Mouse (Mus musculus) kidney, adult 8-10 months (tissue): ENCODE measurements at regions not wholly inside any gene's neighbourhood (a gene's known extent, or its start where the extent isn't known, plus 50 kb on each side); places are given as distances from the start of the nearest gene placed in this dataset.

Experiments used
- DNase-seq, 2 experiments: peaks; one replicate each; pipeline ENCODE4 v3.0.0; 2022

DNA sequence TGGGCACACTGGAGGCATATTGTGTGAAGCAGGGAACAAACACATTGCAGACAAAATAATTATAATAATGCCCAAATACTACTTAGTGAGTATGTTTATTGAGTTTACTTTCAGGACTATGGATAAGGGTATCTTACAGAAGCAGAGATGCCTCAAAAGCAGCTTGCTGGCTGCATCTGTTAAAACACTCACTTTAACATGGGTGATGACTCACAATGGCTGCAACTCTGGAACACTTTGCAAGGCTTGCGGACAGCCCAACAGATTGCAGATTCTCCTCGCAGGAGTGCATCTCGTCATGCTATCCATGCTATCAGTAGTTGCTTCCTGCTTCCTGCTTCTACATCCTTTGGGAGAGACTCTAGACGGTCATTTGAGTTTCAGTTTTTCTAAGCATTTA, 373.2 kb upstream of the Arpp21 start:
- no peak for DNase-seq

DNA sequence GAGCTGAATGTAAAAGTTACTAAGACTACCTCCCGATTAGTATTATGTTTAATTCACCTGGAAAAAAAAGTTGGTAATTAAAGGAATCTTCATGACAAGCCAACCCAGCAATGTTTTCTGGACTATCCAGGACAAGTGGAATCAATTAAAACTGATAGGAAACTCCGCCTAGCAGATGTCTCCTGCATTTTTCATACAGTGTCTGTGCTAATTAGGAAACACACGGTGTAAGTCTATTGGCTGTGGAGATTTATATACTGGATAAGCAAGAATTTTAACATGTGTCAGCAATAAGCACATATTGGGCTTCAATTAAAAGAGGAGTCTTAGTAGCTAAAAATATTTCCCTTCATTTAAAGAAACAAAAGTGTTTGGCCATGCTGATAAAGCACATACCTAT, 371.5 kb upstream of the Arpp21 start:
- DNase-seq = no peak

DNA sequence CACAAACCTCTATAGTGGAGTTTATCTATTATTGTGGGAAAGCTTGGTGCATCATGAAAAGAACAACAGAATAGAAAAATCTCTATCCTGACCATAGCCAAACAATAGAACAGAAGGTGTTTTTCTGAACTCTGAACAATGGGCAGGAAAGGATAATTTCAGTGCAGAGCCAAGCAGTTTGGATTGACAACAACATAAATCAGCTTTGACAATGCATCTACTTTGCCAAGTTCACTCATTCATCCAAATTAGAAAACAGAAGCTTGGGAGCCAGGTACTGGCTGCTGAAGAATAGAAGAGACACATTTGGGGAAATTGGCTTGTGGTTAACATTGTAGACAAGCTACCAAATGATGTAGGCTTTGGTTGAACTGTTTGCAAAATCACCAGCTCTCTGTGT, 360.0 kb upstream of the Arpp21 start:
- DNase-seq = no peak

DNA sequence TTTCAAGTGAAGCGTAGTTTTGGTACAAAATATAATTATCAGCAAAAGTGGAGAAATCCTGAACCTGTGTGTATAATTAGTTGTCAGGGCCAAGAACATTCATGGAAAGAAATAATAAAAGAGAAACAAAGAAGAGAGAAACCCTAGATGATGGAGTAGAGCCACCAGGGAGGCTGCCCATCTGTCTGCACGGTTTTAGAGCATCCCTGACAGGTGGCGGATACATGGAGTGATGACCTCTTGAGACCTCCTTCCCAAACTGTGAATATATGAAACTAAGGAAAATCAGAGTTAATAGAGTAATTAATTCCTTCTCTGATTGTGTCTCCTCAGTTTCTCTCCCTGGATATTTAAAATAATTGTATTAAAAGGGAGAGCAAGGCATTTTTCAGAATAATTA, 354.5 kb upstream of the Arpp21 start:
- no peak for DNase-seq

DNA sequence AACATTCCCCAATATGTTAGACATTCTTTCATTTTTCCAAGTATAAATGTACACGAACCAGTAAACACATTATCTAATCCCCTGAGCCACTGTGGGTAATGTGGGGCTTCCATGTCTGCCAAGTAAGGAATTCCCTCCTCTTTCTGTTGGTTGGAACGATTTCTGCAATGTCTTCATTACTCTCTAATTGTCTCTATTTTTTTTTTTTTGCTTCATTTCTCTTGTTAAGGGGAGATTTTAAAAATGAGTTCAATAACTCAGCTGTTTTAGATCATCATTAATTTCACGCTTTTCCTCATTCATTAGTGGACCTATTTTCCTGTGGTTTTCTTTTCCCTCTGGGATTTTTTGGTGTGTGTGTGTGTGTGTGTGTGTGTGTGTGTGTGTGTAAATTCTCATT, 337.6 kb upstream of the Arpp21 start:
- DNase-seq = no peak

DNA sequence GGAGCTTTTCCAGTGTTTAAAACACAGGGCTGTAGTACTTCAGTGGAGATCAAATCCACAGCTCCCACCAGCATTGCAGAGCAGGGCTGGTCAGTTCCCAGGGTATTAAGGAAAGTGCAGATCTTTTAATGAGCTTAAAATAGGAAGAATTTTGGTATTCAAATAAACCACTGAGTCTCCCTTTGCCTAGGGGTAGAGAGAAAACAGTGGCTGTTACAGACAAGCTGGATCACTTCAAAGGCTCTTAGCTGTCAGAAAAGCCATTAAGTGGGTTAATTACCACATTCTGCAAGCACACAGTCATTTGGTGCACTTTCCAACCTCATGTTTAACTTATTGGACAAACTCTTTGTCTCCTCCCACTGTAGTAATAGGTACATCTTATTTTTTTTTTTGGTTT, 325.6 kb upstream of the Arpp21 start:
- DNase-seq = no peak

DNA sequence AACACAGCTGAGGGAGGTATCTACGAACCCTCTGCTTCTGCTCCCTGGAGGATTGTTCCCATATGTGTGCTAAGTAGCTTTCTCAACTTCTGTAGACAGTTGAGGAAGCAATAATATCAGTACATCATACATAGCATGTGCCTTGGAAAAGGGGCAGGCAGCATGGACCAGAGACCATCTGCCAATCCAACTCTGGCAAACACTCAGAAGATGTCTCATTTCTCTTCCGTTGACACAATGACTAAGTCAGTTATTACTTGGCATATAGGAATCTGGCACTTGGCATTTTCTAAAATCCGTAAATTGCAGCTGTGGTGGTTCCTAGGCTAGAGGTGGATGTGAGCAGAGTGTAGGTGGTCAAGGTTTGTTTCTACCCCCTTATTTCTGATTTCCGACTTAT, 324.5 kb upstream of the Arpp21 start:
- no peak for DNase-seq

DNA sequence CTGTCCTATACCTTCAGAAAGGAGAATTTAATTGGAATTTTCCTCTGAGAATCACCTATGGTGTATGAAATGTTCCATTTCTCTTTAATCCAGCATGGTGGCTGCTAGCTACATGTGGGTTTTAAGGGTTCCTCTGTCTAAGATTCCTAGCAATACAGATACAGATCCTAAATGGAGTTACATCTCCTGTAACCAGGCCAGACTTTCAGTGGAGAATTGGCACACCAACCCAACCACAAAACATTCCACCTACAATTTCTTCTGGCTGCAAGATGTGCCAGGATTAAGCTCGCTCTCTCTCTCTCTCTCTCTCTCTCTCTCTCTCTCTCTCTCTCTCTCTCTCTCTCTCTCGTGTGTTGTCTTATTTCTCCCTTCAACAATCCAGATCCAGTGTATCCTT, 302.2 kb upstream of the Arpp21 start:
- DNase-seq = no peak

DNA sequence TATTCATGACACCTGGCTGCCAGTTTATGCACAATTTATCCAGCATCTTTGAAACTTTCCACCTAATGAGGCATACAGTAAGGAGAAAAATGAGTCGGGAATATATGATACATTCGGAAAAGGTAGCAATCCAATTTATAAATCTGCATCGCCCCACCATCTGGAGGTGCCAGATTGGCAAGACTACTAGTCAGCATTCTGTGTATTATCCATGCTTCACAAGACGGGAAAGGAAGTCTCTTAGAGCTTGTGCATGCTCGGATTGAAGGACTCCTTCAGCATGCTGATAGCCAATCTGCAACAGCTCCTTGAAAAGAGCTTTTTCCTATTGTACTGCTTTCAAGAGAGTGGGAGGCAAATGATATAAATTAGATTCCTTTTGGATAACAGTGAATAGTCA, 289.6 kb upstream of the Arpp21 start:
- no peak for DNase-seq

DNA sequence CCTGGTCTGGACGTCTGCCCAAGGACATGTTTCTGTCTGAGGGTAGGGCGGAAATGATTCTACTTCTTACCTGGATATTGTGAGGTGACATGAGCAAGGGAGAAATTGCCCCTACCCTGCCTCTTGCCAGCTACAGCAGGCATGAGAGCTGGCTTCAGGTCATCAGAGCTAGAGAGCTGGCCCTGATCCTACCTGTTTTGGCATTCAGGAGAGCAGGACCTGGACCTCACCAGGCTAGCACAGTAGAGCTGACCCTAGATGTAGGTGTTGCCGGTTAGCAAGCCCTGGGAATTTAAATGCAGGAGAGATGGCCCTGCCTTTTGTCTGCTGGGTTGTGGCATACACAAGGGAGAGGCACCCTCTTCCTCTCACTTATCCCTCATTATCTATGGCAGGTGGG, 287.5 kb upstream of the Arpp21 start:
- no peak for DNase-seq

DNA sequence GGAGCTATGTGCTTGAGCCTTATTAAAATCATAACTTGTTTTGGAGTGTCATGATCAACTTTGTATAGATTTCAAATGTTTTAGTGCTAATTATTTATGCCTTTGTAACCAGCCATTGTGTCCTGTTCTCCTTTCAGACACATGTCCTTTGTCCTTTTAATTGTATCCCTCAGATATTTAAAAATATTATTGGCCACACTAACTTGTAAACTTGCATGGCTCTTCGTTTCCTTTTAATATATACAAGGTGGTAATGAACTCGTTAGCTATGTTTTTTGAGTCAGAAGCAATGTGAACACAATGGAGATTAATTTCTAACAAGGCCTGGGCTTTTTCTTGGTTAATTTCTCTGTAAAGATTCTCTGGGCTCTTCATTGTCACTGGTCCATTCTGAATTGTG, 275.0 kb upstream of the Arpp21 start:
- DNase-seq = no peak

DNA sequence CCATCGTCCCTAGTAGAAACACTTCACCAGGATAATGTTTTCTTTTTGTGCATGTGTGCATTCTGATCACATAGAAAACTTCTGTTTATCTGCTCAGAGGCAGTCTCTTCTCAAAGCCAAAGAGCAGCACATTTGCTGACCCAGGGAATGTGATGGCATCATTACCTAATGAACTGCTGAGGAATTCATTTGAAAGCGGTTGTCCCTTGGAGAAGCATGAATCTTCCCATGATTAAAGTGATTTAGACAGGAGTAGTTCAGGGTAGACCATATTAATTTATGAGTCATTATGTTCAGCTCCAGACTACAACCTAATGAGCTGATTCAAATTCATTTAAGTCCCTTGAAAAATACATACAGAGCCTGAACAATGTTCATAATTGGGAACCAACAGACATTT, 271.1 kb upstream of the Arpp21 start:
- DNase-seq = no peak

DNA sequence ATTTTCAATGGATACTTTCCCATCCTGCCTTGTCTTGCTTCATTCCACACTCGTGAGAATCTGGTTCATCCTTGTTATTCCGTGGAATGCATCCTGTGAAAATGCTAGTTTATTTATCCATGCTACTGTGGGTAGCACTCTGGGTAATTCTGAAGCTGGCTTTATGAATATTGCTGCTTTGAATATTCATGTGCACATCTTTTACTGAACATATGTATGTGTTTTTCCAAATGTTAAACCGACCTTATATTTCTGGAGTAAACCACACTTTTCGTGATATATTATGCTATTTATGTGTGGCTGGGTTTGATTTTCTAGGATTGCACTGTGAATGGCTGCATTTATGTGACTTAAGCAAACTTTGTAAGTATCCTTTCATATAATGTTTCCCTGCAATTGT, 262.9 kb upstream of the Arpp21 start:
- DNase-seq = no peak

DNA sequence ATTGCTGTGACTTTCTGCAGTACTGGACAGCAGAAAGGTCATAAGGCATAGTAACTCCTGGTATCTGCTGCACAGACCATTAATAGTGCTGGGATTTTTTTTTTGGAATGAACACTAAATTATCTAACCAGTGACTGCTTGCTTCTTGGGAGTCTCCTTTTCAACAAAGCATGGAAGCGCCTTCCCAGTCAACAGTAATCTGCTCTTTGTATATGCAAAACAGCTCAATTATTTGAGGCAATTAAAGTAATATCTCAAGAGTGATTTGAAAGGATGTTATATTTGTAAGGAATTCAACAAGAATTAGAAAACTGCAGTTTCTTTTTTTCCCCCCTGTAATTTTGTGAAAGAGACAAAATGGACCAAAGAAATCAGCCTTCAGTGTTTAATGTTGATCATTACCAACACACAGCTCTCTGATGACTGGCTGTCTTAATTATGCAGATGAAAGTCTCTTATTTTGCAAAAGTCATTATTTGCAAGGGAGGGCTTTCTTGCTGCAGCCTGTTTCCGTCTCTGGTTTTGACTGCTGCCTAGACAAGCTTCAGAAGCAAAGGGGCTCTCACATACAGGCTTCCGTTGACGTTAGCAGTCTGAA, 260.3 kb upstream of the Arpp21 start:
- no peak for DNase-seq

DNA sequence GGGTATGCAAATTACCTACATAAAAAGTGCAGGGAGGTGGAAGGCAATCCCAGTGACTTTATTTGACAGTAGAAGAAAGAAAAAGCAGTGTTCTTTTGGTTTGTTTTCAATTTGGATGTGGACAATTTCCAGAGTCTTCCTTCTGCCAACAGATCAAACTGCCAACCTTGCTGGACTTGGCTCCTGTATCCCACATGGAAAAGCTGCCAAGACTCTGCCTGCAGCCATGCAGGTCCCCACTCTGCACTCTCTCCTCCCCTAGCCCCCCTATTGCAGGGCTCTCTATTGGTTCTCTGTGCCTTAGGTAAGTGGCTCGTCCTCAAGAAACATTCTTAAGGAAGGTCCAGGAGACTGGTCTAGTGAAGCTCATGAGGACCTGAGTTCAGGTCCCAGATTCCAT, 255.2 kb upstream of the Arpp21 start:
- DNase-seq = no peak

DNA sequence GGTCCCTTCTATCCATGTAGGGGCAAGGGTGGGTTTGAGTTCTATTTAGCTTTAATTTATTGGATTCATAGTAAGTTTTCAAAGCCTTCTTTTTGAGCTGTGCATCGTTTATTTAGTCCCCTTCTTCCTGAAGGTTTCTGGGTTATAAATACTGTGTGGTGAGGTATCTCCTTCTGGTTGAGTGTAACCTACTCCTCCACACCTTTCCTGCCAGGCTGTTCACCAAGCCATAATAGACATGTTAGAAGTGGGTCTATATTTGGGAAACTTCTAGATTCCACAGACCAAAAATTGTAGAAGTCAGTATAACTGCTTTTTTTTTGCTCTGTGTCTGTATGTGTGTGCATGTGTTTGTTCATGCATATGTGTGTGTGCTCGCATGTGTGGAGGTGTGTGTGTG, 240.9 kb upstream of the Arpp21 start:
- no peak for DNase-seq

DNA sequence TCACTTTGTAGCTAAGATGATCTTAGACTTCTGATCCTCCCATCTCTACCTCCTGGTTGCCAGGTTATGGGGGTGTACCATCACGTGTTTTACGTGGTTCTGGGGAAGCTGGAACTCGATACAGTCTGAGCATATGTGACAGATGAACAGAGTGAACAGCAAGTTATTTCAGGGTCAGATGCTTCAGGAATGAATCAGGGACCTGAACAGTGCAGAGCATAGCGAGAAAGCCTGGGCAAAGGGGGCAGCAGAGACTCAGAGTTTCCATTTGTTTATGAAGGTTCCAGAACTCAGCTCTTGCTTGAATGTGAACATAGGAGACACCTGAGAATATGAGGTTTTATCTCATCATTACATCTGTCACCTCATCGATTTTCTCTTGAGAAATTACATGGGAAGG, 221.9 kb upstream of the Arpp21 start:
- no peak for DNase-seq

DNA sequence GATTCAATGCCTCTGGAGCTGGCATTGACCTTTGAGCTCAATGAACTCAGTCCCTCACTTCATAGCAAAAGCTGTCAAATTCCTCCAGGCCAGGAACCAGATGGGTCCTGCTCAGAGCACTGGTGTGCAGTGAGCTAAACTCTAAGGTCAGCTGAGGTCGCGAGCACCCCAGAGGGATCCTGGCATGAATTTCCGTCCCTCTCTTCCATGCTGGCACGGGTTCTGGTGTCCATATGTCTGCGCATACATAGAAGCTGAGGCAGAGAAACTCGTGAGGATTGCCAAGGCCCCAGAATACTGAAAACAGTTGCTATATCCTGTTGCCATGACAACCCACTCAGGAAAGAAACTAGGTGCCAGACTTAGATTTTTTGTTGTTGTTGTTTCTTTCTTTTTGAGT, 219.0 kb upstream of the Arpp21 start:
- DNase-seq = peak; percentile 62 to 70

DNA sequence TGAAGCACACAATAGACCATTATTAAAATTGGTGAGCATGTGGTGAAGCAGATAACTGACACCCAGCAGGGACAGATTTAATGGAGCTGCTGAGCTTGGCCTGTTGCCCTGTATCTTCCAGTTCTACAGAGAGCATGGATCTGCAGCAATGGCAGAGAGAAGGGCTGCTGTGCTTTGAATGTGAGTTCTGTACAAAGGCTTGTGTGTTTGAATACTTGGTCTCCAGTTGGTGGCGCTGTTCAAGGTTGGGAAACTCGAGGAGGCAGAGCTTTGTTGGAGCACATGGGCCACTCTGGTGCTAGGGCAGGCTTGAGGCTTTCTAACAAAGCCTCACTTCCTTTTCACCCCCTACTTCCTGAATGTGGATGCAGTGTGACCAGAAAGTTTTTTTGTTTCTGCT, 211.8 kb upstream of the Arpp21 start:
- no peak for DNase-seq

DNA sequence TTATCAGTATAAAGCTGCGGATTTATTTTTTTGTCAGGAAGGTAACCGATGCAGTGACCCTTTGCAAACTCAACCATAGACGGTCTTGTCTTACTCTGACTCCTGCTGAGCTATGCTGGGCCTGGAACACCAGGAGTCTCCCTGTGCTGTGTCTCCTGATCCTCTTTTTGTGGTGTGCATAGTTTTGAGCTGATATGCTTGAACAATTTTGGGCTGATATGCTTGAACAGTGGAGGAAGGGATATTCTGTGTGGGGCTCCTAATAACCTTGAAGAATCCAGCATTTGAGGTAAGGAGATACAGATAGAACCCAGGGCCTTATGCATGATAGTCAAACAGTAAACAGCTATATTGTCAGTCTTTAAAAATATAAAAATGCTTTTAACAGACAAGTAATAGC, 211.2 kb upstream of the Arpp21 start:
- no peak for DNase-seq

DNA sequence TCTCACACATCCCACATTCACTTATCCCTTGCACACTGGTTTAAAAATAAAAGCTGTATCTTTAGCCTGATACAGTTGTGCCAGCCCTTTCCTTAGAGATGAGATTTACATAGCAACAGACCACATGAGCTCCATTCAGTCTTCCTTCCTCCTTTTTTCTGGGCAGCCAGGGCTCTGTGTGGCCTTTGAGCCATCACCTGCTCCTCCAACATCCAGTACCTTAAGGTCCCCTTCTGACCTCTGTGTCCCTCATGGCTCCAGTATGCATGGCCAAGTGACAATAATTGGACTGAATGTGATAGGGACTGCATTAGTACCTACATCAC, 210.3 kb upstream of the Arpp21 start:
- DNase-seq = no peak

DNA sequence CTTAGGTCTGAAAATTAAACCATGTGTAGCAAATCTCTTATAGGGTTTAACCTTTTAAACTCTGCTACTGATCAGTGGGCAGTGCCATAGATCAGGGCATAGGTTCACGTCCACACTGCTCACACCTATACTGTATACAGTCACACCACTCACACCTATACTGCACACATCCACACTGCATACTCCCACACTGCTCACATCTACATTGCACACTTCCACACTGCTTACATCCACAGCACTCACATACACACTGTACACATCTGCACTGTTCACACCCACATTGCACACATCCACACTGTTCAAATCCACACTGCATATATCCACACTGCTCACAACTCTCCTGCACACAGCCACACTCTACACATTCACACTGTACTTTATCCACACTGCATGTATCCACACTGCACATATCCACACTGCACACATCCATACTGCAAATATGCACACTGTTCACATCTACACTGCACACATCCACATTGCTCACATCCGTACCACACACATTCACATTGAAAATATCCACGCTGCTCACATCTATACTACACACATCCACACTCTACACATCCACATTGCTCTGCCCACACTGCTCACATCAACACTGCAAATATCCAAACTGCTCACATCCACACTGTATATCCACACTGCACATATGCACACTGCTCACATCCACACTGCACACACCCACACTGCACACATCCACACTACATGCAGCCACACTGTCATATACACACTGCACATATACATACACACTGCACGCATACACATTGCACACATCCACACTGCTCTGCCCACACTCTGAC, 209.7 kb upstream of the Arpp21 start:
- DNase-seq = no peak

DNA sequence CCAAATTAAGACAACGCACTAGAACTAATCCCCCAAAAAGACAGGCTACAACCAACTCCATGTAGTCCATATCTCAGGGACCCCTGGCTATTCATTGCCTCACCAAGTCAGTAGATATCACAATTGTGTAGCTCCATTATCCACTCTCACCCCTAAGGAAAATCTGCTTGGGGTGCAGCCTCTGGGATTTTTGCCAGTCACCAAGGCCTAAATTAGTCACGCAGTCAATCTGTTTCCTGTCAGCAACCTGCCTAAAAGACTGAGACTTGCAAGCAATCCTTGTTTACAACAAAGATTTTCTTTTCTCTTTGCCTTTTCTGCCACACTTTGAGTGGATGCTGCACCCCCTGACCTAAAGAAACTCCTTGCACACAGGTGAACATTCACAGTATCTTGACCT, 208.5 kb upstream of the Arpp21 start:
- DNase-seq = no peak

DNA sequence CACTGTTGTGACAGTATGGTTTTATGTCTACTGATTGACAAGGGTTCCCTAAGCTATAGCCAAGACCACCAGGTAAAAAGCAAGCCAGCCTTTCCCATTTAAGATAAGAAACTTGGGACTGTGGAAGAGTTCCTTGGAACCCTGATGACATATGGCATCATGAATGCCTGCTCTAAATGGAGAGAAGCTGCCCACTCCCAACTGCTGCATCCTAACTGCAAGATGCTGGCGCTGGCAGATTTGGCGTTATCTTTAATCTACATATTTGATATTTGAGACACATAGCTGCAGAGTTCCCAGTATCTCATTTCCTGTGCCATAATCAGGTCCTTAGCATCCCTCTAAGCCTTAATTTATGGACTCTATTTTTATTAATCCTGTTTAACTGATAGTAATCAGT, 200.4 kb upstream of the Arpp21 start:
- DNase-seq = no peak

DNA sequence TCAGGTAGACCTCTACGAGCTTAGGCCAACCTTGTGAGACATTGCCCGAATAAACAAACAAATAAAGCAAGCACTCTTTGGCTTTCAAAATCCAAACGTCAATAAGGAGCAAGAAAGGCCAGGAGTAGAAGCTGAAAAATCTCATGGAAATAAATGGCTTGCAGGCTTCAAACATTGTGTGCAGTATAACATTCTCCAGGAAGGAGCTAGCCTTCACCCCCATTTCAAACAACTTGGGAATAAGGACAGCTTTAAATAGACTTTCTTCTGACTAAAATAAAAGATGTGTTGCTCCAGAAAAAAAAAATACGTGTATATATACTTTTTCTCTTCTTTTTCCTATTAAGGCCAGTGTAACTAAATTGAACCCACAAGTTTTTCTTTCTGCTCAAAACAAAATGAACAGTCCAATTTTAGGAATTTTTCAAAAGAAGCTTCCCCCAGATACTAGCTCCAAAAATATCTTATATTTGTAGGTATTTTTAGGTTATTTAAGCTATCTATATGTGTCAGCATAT, 196.2 kb upstream of the Arpp21 start:
- no peak for DNase-seq
